Mouse (Mus musculus): ENCODE data around the gene Tmem91.

- TF ChIP-seq CTCF (IDR thresholded peaks at IDR 0.05; ENCODE audit: low read depth, low read length) (no peak), POLR2A (IDR thresholded peaks at IDR 0.05; ENCODE audit: insufficient read depth, low read length) (no peak)
These were observed 8.6 kb downstream of the Tmem91 start for GRCm38 (mm10) chr7:25666381-25666780.
